Comparison of ENCODE assay signal across 10 mouse cellular contexts in the genomic region with DNA sequence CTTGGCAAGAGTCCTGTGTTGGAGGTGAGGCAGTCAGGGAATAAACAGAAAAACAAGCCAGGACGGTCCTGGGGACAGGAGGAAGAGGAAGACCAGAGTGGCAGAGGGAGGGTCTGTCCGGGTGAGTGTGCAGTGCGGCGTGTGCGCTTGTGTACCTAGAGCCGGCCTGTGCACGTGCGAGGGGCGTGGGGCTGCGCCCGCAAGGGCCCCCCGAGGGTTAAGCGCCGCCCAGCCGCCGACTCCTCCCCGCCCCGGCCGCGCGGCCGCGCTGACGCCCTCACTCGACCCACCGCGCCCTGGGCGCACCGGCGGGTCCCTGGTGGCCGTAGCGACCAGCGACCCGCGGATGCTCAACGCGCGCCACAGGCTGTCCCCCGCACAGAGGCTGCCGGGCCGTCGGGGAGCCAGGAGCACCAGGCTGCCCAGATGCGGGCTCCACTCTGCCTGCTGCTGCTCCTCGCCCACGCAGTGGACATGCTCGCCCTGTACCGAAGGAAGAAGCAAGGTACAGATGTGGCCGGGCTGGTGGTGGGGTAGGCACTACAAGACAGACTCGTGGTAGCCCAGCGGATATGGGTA. TPM values are rescaled to one million over a fixed set of nuclear protein-coding genes. Genes with fewer than 3 reads are reported as not detected.
A peak's percentile ranks its signal among the peaks of the same experiment; 100 is the strongest.
DNase-seq lines count a peak whose midpoint lies in the region; ATAC-seq lines count a peak whose summit lies in the region.
"Had no signal": no experiment of that assay in that cellular context is flagged by ENCODE, and none has a peak within 500 bp of the region (broad histone marks: within the 10 kb centered on the region; RNA-seq: fewer than 3 reads in every experiment).

A gene (plus strand): TSS at position 280 of the 579 bp plus-strand sequence.

- no peak for ATAC-seq in heart, embryonic 16.5 days (replicated peaks; ENCODE audit: extremely low read depth, insufficient read depth, low FRiP score)
- ATAC-seq in embryonic facial prominence, embryonic 11.5 days (replicated peaks; ENCODE audit: insufficient number of reproducible peaks, low FRiP score, low TSS enrichment, low read depth) = no peak; the same call in 1 of the 2 replicates
- ATAC-seq in neural tube, embryonic 14.5 days (ENCODE audit: low read depth) = 0 out of 2 replicates have a peak, but pooled peaks have one; percentile 49

- no peak within 1 kb of the TSS for H3K27ac ChIP-seq in heart, embryonic 16.5 days (ENCODE audit: low read length)
- no peak within 1 kb of the TSS for H3K27ac ChIP-seq in embryonic facial prominence, embryonic 11.5 days (replicated peaks; ENCODE audit: low read depth, low read length)
- peak within 1 kb of the TSS; percentile 87 for H3K27ac ChIP-seq in limb, embryonic 10.5 days
- no peak within 1 kb of the TSS for H3K27ac ChIP-seq in neural tube, embryonic 14.5 days (ENCODE audit: low read depth, low read length)

- H3K27me3 ChIP-seq in heart, embryonic 16.5 days (ENCODE audit: control insufficient read depth, insufficient read depth, low read length) = peaks cover 45% of the 10 kb centered on the region
- H3K27me3 ChIP-seq in embryonic facial prominence, embryonic 11.5 days (ENCODE audit: control insufficient read depth, insufficient read depth, low read length) = peaks cover 22% of the 10 kb centered on the region
- peaks cover 42% of the 10 kb centered on the region for H3K27me3 ChIP-seq in limb, embryonic 10.5 days (ENCODE audit: low read depth, poor library complexity, severe bottlenecking)
- peaks cover 19% of the 10 kb centered on the region for H3K27me3 ChIP-seq in neural tube, embryonic 14.5 days (ENCODE audit: control insufficient read depth, insufficient read depth, low read length)

- no peak within 1 kb of the TSS for H3K9ac ChIP-seq in heart, embryonic 16.5 days (ENCODE audit: low read length)
- peak within 1 kb of the TSS; percentile 54 for H3K9ac ChIP-seq in embryonic facial prominence, embryonic 11.5 days (replicated peaks; ENCODE audit: low read length)
- H3K9ac ChIP-seq in neural tube, embryonic 14.5 days (replicated peaks; ENCODE audit: low read depth, low read length) = peak within 1 kb of the TSS; percentile 41

- WGBS in heart, embryonic 16.5 days = 2% methylated on average over 50 of the region's 50 CpGs
- under 1% methylated on average over 48 of the region's 50 CpGs for WGBS in embryonic facial prominence, embryonic 11.5 days
- 1% methylated on average over 49 of the region's 50 CpGs for WGBS in limb, embryonic 10.5 days
- 2% methylated on average over 44 of the region's 50 CpGs for WGBS in neural tube, embryonic 14.5 days

- peak within 1 kb of the TSS; percentile 38 for H3K4me3 ChIP-seq in heart, embryonic 16.5 days (ENCODE audit: low read length)
- H3K4me3 ChIP-seq in embryonic facial prominence, embryonic 11.5 days (ENCODE audit: low read depth, low read length) = peak within 1 kb of the TSS; percentile 37
- peak within 1 kb of the TSS; percentile 67 for H3K4me3 ChIP-seq in limb, embryonic 10.5 days
- H3K4me3 ChIP-seq in neural tube, embryonic 14.5 days (ENCODE audit: low read depth, low read length) = peak within 1 kb of the TSS; percentile 26

- DNase-seq in heart, postnatal 4 days = no peak
- peak; percentile 54 for DNase-seq in embryonic facial prominence, embryonic 11.5 days (ENCODE audit: low spot score)
- DNase-seq in limb, embryonic 10.5 days (ENCODE audit: low spot score) = peak; percentile 77
- DNase-seq in right cerebral cortex, postnatal 25 days = no peak
- no peak for DNase-seq in urinary bladder, postnatal 10 days (ENCODE audit: low spot score)
- no peak for DNase-seq in left cerebral cortex, adult 18-20 months (ENCODE audit: low spot score in 2 of 2)
- DNase-seq: thymus, postnatal 36 days had no signal

- H3K36me3 ChIP-seq in heart, embryonic 16.5 days (ENCODE audit: control insufficient read depth, insufficient read depth) = no peaks in the 10 kb centered on the region
- H3K36me3 ChIP-seq in embryonic facial prominence, embryonic 11.5 days (replicated peaks; ENCODE audit: control insufficient read depth, insufficient read depth, low read depth, low read length) = no peaks in the 10 kb centered on the region
- H3K36me3 ChIP-seq in limb, embryonic 10.5 days = no peaks in the 10 kb centered on the region; the same call in 1 of the 2 replicates
- H3K36me3 ChIP-seq in neural tube, embryonic 14.5 days (ENCODE audit: control insufficient read depth, insufficient read depth, low read length) = no peaks in the 10 kb centered on the region

- H3K4me2 ChIP-seq in heart, embryonic 16.5 days (ENCODE audit: low read depth, low read length) = peak within 1 kb of the TSS; percentile 59
- H3K4me2 ChIP-seq in embryonic facial prominence, embryonic 11.5 days (ENCODE audit: low read depth, low read length) = peak within 1 kb of the TSS; percentile 78
- peak within 1 kb of the TSS; percentile 45 for H3K4me2 ChIP-seq in neural tube, embryonic 14.5 days (ENCODE audit: low read depth, low read length)

- no peaks in the 10 kb centered on the region for H3K9me3 ChIP-seq in heart, embryonic 16.5 days (replicated peaks; ENCODE audit: control insufficient read depth, low read length)
- no peaks in the 10 kb centered on the region for H3K9me3 ChIP-seq in embryonic facial prominence, embryonic 11.5 days (replicated peaks; ENCODE audit: control insufficient read depth, low read length)
- H3K9me3 ChIP-seq in limb, embryonic 10.5 days (replicated peaks) = no peaks in the 10 kb centered on the region
- no peaks in the 10 kb centered on the region for H3K9me3 ChIP-seq in neural tube, embryonic 14.5 days (ENCODE audit: control insufficient read depth, low read length)

- H3K4me1 ChIP-seq in heart, embryonic 16.5 days (ENCODE audit: control insufficient read depth, insufficient read depth, low read length) = no peaks in the 10 kb centered on the region
- no peaks in the 10 kb centered on the region for H3K4me1 ChIP-seq in embryonic facial prominence, embryonic 11.5 days (ENCODE audit: control insufficient read depth, insufficient read depth, low read length)
- H3K4me1 ChIP-seq in limb, embryonic 10.5 days = peaks cover 66% of the 10 kb centered on the region
- H3K4me1 ChIP-seq in neural tube, embryonic 14.5 days (ENCODE audit: control insufficient read depth, insufficient read depth, low read length) = no peaks in the 10 kb centered on the region

RNA-seq across cellular contexts. Expression of the gene that starts here (rescaled TPM):
- 0.07 TPM in 1 of 2 replicates, not detected in the other for polyA plus RNA-seq in heart, embryonic 16.5 days (2015; fragmentation: Nextera tagmentation; extraction: Ambion mirVana)
- total RNA-seq in heart, postnatal 4 days (2021) = not detected
- 0.36 and 0.71 TPM in 2 replicates for polyA plus RNA-seq in embryonic facial prominence, embryonic 11.5 days (2014; fragmentation: Nextera tagmentation; extraction: Ambion mirVana)
- 18.5 and 28.9 TPM in 2 replicates for polyA plus RNA-seq in limb, embryonic 10.5 days (2016; fragmentation: Nextera tagmentation; extraction: Ambion mirVana)
- 0.39 and 0.46 TPM in 2 replicates for polyA plus RNA-seq in neural tube, embryonic 14.5 days (2014; fragmentation: Nextera tagmentation; extraction: Ambion mirVana)
- under 1 TPM in 1 of 2 experiments, not detected in 1; 0.19 TPM for total RNA-seq in left cerebral cortex, adult 18-20 months (2021)
- total RNA-seq: hematopoietic stem cell, adult 5-6 weeks had no signal

Comparison
In these comparisons a context has a peak if more than half of its experiments do, and no peak if none do; other contexts are left out.
1. RNA of the gene that starts here (polyA plus RNA-seq): 18.5 to 28.9 TPM in limb, embryonic 10.5 days; 0.39 to 0.46 TPM in neural tube, embryonic 14.5 days, 0.36 to 0.71 TPM in embryonic facial prominence, embryonic 11.5 days and 0.07 TPM in heart, embryonic 16.5 days; every median in the first group is over 10 times any median in the second.
2. Peak in DNase-seq, H3K4me3 ChIP-seq, H3K9ac ChIP-seq and H3K4me2 ChIP-seq in embryonic facial prominence, embryonic 11.5 days; RNA of the gene not detected or under 1 TPM.
3. Peak in ATAC-seq, H3K4me3 ChIP-seq, H3K9ac ChIP-seq and H3K4me2 ChIP-seq in neural tube, embryonic 14.5 days; RNA of the gene not detected or under 1 TPM.
4. Peak in every context shown above with its lines, with median percentiles within 50 percentile points of each other: H3K4me2 ChIP-seq and H3K4me3 ChIP-seq.